Mouse (Mus musculus): ENCODE results near the gene Rbm7. TPM values are rescaled to one million over a fixed set of nuclear protein-coding genes. Genes with fewer than 3 reads are reported as not detected.
"Not testable (repeated sequence)": the region's sequence is repeated elsewhere in the genome, so short reads cannot be mapped to it uniquely, and the experiment has no call there.

The Rbm7 gene
- total RNA-seq, 1 experiment from 2014 or later = 125 TPM

DNA sequence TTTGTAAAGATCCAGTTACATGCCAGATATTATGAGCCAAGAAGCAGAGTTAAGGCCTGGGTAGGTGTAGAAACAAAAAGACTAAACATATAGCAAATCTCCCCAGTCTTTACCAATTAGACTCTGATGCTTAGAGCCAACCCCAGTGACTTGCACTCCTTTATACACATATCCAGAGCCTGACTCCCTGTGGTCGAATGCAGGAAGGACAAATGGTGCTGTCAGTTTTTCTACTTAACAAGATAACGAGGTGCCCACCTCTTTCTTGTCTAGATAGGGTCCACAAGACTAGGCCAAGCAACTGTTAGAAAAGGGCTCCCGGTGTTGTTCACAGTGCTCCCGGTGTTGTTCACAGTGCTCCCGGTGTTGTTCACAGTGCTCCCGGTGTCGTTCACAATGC is 6.1 kb upstream of the Rbm7 start:
- ATAC-seq (replicated peaks in 1 of 2; ENCODE audit: insufficient read depth in 1 of 2, low FRiP score in 2 of 2, low TSS enrichment in 1 of 2, low read depth in 1 of 2, poor library complexity in 2 of 2, severe bottlenecking in 2 of 2) = no peak

DNA sequence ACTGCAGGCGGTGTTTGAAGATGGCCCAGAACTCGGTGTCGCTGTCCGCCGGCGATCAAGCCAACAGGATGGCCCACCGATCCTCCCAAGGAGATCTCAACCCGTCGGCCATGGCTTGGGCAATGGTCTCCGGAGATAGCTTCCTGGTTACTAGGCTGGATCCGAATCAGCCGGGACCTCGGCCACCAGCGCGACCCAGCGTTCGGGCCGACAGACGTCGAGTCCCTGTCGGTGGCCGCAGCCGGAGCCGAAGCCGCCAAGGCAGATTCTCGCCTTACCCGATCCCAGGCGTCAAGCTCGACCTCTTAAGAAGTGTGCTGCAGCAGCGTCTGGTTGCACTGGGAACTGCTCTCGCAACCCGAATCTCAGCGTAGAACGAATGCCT is 441 bp upstream of the Rbm7 start:
- ATAC-seq (replicated peaks in 1 of 2; ENCODE audit: insufficient read depth in 1 of 2, low FRiP score in 2 of 2, low TSS enrichment in 1 of 2, low read depth in 1 of 2, poor library complexity in 2 of 2, severe bottlenecking in 2 of 2) = peak; percentile 38 to 67

DNA sequence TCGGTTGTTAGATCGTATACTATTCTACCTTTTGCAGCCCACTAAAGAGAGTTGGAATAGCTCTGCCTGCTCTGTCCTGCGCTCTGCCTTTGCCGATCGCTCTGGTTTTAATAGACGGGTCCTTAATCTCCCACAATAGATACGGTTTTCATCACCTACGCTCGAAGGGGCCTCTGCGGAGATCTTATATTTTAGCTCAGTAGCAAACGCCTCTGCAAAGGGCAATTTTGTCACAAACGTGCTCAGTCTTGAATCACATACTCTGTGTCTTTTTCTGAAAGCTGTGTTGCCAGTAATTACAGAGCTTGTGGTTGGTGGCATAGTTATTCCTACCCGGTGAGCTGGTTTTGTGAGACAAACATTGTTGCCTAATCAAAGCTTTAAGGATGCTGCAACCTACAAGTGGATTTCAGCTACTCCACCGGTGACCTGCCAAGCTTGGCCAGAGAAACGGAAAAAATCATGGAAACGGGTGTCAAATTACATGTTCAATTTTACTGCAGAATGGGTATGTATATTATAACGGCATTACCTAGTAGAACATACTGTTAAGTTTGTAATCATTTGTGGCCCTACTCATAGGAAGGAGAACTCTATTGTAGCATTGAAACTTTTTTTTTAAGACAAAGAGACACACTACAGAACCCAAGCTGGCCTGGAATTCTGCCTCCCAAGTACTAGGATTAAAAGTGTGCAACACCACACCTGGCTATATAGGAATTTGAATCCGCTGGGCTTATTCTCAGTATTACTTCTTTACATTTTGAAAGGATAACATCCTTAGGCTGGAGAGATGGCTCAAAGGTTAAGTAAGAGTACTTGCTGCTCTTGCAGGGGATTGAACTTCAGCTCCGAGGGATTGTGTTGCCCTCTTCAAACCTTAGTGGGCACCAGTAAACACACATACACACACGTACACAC is 13.6 kb downstream of the Rbm7 start:
- ATAC-seq (replicated peaks in 1 of 2; ENCODE audit: insufficient read depth in 1 of 2, low FRiP score in 2 of 2, low TSS enrichment in 1 of 2, low read depth in 1 of 2, poor library complexity in 2 of 2, severe bottlenecking in 2 of 2) = no peak

DNA sequence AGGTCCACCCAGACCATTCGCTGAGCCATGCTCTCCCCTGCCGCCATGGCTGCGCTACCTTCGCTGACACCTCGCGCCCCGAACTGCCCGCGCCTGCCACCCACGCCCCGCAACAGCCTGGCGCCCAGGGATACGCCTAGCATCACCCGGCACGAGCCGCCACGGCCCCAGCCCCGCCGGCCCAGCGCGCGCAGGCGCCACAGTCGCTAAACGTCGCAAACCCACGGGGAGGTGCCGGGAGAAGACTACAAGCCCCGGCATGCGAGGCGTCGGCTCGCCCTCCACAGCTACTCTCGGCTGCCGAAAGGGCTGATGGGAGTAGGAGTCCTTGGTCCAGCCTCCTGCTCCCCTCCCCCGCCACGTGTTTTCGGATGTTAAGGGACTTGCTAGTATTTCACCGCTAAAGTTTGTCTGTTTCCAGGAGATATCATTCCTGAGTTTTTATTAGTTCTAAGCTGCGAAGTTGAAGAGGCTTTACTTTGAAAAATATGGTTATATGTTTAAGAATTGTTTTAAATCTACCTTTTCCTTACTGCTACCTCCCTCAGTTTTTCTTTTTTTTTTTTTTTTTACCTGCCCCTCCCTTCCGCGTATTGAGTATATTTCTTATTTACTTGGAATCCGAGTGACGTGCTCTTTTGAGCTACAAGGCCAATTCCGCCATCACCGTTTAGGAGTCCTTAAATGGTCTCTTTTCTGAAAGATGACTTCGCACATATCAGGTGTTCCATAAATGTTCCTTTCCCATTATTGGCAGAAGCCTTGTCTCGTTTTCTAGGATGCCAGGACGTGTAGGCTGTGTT is 14.5 kb downstream of the Rbm7 start, which contains the start of gene Rexo2:
Gene Rexo2, minus strand, starts transcription at position 213 of the 803 bp plus-strand sequence.
- ATAC-seq (replicated peaks in 1 of 2; ENCODE audit: insufficient read depth in 1 of 2, low FRiP score in 2 of 2, low TSS enrichment in 1 of 2, low read depth in 1 of 2, poor library complexity in 2 of 2, severe bottlenecking in 2 of 2) = peak; percentile 99 to 100

DNA sequence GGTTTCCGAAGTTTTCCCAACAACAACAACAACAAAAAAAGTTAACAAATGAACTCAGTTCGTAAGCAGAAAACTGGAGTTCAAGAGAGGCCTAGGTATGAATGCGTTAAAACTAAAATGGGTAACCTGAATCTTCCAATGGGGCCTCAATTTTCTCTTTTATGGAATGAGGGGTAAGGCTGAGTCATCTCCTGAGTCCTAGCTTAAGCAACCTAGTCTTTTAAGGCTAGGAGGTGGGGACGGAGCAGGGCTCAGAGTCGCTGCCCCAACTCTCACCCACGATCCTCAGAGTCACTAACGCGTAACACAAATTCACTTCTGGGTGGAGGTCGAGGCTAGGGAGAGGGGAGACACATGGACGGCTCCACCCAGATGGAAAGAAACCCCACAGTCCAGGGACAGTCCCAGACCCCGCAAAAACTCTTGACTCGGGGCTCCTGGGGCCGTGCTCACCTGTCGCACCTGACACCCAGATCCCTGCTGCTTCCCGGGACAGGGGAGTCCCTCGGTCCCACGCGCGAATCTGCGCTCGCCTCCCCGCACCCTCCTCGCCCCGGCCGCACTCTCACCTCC is 15.2 kb downstream of the Rbm7 start:
- no peak for ATAC-seq (replicated peaks in 1 of 2; ENCODE audit: insufficient read depth in 1 of 2, low FRiP score in 2 of 2, low TSS enrichment in 1 of 2, low read depth in 1 of 2, poor library complexity in 2 of 2, severe bottlenecking in 2 of 2)

DNA sequence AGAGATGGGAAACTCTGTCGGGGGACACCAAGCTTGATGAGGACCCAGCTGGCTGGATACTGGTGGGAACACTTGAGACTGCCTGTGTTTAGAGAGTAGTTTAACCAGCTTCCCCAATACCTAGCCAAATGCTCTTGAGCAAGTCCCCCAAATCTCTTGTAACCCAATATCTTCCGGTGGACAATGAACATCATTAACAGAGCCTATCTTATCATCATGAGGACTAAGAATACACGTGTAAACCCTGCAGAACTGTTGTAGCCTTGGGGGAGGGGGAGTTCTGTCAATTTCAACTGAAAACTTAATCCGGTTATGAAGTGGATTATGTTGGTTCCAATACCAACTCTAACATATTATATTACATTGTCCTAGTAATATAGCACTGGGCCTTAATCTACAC is 16.3 kb downstream of the Rbm7 start:
- ATAC-seq (replicated peaks in 1 of 2; ENCODE audit: insufficient read depth in 1 of 2, low FRiP score in 2 of 2, low TSS enrichment in 1 of 2, low read depth in 1 of 2, poor library complexity in 2 of 2, severe bottlenecking in 2 of 2) = no peak

DNA sequence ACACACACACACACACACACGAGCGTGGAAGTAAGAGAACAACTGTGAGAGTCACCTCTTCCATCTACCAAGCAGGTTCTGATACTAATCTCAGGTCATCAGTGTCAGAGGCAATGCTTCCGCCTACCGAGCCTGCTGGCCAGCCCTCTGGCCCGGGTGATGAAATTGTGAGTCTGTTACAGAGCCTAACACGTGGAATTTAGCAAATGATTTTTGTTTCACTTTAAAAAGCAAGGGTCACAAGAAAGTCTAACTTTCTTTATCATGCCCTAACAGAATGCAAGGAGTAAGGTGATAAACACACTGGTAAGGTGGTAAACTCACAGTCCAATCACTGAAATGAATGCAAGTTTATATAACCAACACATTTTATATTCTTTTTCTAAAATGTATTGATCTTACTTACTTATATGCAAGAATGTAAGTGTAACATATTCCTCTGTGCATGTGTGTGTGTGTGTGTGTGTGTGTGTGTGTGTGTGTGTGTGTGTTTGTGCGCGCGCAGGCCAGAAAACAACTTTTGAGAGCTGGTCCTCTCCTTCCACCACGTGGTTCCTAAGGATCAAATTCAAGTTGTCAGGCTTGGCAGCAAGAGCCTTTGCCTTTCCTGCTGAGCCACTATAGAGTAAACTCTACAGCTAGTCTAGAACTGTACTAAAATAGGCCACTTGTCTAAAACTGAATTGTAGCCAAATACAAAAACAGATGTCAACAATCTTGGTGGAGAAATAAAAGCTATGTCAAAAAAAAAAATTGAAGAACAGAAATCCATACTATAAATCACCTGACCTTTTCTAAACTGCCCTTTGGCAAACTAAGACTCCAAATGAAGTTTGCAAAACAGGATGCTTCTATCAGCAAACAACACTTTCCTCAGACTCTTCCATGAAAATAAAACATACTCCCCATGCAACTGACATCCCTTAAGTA is 18.6 kb downstream of the Rbm7 start:
- no peak for ATAC-seq (replicated peaks in 1 of 2; ENCODE audit: insufficient read depth in 1 of 2, low FRiP score in 2 of 2, low TSS enrichment in 1 of 2, low read depth in 1 of 2, poor library complexity in 2 of 2, severe bottlenecking in 2 of 2)

DNA sequence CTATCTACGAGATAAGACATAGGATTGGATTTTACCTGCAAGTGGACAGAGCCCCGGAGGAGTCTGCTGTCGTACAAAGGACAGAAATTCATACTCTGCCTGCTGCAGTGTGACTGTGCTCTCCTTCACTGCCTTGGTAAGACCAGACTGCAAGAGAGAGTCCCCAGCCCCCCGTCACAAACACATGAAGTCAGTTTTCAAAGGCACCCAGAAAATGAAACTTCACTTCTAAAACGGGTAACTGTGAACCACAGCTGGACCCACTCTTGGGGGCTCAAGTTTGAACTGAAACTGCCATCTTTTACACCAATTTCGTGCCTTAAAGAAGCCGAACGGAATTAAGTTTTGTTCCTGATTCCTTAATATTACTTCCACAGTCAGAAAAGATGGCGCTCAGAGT is 20.7 kb downstream of the Rbm7 start:
- ATAC-seq (replicated peaks in 1 of 2; ENCODE audit: insufficient read depth in 1 of 2, low FRiP score in 2 of 2, low TSS enrichment in 1 of 2, low read depth in 1 of 2, poor library complexity in 2 of 2, severe bottlenecking in 2 of 2) = no peak

DNA sequence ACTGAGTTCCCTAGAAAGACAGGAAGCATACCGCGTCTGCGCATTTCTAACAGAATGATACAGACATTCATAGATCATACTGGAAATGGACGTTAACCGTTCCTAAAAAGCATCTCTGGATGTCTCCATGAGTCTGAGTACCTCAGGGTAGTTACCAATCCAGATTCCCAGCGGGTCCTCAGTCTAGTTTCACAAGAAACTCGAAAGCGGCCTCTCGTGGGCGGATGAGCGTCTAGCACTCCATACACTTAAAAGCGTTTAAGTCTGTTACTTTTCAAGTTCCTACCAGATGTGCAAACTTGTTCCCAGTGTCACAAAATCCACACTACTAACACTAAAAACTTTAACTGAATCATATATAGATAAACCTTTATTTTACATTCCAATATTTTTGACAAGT is 22.0 kb downstream of the Rbm7 start:
- ATAC-seq (replicated peaks in 1 of 2; ENCODE audit: insufficient read depth in 1 of 2, low FRiP score in 2 of 2, low TSS enrichment in 1 of 2, low read depth in 1 of 2, poor library complexity in 2 of 2, severe bottlenecking in 2 of 2) = no peak

DNA sequence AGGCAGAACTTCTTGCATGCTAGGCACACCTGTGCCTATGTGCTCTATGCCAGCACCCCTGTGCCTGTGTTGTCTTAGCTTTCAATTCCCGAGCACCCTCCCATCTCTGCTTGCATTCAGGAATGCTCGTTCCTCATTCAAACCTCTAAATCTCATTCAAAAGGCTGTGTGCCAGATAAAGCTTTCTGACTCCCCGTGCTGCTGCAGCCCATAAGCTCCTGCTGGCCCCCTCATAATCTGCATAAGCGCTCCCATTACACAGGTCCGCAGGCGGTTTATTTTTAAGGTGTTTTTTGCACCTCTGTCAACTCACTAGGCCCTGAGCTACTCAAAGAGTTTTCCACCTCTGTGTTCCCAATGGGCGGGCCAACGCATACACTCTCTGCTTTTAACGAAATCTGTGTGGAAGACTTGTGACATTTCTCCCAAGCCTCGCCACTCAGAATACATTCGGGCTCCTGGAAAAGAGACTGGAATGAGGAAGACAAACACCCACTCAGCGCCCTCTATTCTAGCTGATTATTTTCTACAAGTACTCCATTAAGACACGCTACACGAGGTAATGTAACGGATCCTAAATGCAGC is 22.6 kb downstream of the Rbm7 start:
- no peak for ATAC-seq (replicated peaks in 1 of 2; ENCODE audit: insufficient read depth in 1 of 2, low FRiP score in 2 of 2, low TSS enrichment in 1 of 2, low read depth in 1 of 2, poor library complexity in 2 of 2, severe bottlenecking in 2 of 2)

DNA sequence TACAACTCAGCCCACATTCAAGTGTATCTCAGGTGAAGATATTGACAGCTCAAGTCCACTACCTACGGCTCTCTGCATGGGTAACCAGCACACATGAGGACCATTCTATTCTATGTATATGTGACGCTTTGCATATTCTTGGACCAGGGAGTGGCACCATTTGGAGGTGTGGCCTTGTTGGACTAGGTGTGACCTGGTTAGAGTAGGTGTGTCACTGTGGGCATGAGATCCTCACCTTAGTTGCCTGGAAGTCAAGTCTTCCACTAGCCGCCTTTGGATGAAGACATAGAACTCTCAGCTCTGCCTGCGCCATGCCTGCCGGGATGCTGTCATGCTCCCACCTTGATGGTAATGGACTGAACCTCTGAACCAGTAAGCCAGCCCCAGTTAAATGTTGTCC is 27.6 kb downstream of the Rbm7 start:
- not testable (repeated sequence) for ATAC-seq (replicated peaks in 1 of 2; ENCODE audit: insufficient read depth in 1 of 2, low FRiP score in 2 of 2, low TSS enrichment in 1 of 2, low read depth in 1 of 2, poor library complexity in 2 of 2, severe bottlenecking in 2 of 2)

DNA sequence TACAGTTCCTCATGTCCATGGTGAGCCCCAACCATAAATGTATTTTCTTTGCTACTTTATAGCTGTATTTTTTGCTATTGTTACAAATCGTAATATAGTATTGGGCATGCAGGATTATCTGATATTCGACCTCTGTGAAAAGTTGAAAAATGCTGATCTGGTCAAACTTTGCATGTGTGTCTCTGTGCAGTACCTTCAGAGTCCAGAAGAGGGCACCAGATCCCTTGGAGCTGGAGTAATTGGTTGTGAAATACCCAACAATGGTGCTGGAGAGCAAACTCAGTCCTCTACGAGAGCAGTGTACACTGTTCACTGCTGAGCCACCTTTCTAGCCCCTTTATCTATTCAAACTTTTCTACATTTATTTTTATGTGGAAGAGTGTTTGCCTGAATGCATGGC is 28.3 kb downstream of the Rbm7 start:
- ATAC-seq (replicated peaks in 1 of 2; ENCODE audit: insufficient read depth in 1 of 2, low FRiP score in 2 of 2, low TSS enrichment in 1 of 2, low read depth in 1 of 2, poor library complexity in 2 of 2, severe bottlenecking in 2 of 2) = peak in 1 of 2 experiments; percentile 71; a peak in 1 of 4 replicates

DNA sequence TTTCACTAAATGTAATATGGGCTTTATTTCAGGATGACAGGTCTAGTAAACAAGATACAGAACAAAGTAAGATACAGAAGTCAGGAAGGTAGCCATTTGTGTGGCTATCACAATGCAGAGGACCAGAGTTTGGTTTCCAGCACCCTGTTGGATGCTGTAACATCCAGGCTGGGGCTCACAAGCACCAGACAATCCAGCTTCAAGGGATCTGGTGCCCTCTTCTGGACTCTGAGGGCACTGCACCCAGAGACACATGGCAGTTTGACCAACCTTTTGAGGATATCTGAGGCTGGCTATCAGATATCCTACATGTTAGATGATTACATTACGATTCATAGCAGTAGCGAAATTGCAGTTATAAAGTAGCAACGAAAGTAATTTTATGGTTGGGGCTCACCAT is 29.4 kb downstream of the Rbm7 start:
- ATAC-seq (replicated peaks in 1 of 2; ENCODE audit: insufficient read depth in 1 of 2, low FRiP score in 2 of 2, low TSS enrichment in 1 of 2, low read depth in 1 of 2, poor library complexity in 2 of 2, severe bottlenecking in 2 of 2) = no peak

DNA sequence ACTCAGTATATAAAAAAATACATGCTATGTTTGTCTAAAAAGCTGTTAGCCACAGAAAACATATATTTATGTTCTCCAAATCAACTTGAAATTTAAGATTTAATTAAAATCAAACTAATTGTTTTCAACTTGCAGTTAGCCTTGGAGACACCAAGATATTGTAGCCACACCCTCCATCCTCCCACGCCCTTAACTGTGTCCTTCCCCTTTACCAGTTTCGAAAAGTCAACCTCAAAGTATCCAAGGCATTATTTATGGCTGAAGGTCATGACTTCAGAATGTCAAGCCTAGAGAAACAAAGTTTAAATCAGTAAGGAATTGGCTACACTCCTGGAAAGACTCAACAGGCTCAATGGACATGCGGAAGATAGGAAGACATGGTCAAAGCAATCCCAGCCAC is 33.6 kb downstream of the Rbm7 start:
- no peak for ATAC-seq (replicated peaks in 1 of 2; ENCODE audit: insufficient read depth in 1 of 2, low FRiP score in 2 of 2, low TSS enrichment in 1 of 2, low read depth in 1 of 2, poor library complexity in 2 of 2, severe bottlenecking in 2 of 2)

DNA sequence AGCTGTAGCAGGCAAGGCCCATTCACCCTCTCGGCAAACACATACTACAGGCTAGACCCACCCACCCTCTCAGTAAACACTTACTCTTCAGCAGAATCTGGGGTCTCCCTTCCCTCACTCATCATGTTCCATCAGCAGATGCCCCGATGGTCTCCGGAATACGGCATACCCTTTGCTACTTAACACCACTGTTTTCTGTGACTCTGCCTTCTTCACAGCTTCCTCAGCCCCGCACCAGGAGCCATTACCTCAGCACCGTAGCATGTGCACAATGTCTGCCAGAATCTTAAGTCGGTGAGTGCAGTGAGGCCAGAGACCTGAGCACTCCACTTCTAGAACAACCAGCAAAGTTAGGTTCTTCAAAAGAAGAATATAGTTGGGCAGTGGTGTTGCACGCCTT is 34.4 kb downstream of the Rbm7 start:
- ATAC-seq (replicated peaks in 1 of 2; ENCODE audit: insufficient read depth in 1 of 2, low FRiP score in 2 of 2, low TSS enrichment in 1 of 2, low read depth in 1 of 2, poor library complexity in 2 of 2, severe bottlenecking in 2 of 2) = no peak

DNA sequence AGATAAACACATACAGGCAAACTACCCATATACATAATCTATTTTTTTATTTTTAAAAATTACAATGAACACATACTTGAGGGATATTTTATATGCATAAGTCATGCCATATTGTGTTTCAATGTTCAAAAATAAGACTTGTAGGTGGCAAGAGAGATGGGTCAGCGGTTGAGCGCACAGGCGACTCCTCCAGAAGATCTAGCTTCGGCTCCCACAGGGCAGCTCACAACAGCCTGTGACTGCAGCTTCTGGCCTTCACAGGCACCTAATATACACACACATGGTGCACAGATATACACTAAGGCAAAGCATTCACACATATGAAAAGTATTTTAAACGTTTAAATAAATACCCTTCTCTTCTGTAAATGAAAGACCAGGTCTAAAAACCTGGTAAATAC is 35.7 kb downstream of the Rbm7 start:
- ATAC-seq (replicated peaks in 1 of 2; ENCODE audit: insufficient read depth in 1 of 2, low FRiP score in 2 of 2, low TSS enrichment in 1 of 2, low read depth in 1 of 2, poor library complexity in 2 of 2, severe bottlenecking in 2 of 2) = no peak

DNA sequence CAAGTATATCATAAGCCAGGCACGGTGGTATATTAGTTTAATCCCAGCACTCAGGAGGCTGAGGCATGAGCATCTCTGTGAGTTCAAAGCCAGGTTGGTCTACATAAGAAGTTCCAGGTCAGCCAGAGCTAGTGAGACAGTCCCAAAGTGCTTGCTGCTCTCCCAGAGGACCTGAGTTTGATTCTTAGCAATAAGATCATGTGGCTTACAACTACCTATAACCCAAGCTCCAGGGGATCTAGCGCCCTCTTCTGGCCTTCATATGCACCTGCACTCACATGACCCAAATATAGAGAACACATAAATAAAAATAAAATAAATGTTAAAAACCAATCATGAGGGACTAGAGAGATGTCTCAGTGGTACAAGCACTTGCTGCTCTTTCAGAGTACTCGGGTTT is 36.2 kb downstream of the Rbm7 start:
- no peak for ATAC-seq (replicated peaks in 1 of 2; ENCODE audit: insufficient read depth in 1 of 2, low FRiP score in 2 of 2, low TSS enrichment in 1 of 2, low read depth in 1 of 2, poor library complexity in 2 of 2, severe bottlenecking in 2 of 2)
